Mouse (Mus musculus): ENCODE measurements around the gene Slc39a5.

GRCm38 (mm10) chr10:128367899-128368401 is 33.1 kb downstream of the Slc39a5 start:
- TF ChIP-seq EP300 (IDR thresholded peaks at IDR 0.05; ENCODE audit: low read depth in 1 of 2, low read length in 2 of 2) (no peak; a peak in 1 of 4 replicates), E2F4 (IDR thresholded peaks at IDR 0.05; ENCODE audit: borderline replicate concordance, low read depth, low read length) (no peak), ZMIZ1 (IDR thresholded peaks at IDR 0.05; ENCODE audit: low read depth, low read length) (no peak), CTCF (IDR thresholded peaks at IDR 0.05 in 2 of 3, conservative IDR thresholded peaks at IDR 0.05 in 1 of 3; ENCODE audit: control insufficient read depth in 1 of 3, insufficient read depth in 1 of 3, low read depth in 2 of 3, low read length in 3 of 3, poor library complexity in 1 of 3, severe bottlenecking in 1 of 3) (no peak), GATA1 (IDR thresholded peaks at IDR 0.05; ENCODE audit: low read depth, low read length) (no peak), POLR2A (IDR thresholded peaks at IDR 0.05; ENCODE audit: control insufficient read depth in 1 of 2, insufficient read depth in 1 of 2, low read depth in 1 of 2, low read length in 2 of 2, poor library complexity in 1 of 2) (no peak), HCFC1 (IDR thresholded peaks at IDR 0.05; ENCODE audit: low read depth, low read length) (no peak), ELF1 (IDR thresholded peaks at IDR 0.05; ENCODE audit: low read depth, low read length) (no peak), ZC3H11A (IDR thresholded peaks at IDR 0.05; ENCODE audit: low read depth, low read length) (no peak), NRF1 (IDR thresholded peaks at IDR 0.05; ENCODE audit: insufficient read depth, low read depth, low read length, poor library complexity, severe bottlenecking) (no peak), MAFK (IDR thresholded peaks at IDR 0.05; ENCODE audit: borderline replicate concordance, low read depth, low read length) (no peak), GABPA (IDR thresholded peaks at IDR 0.05; ENCODE audit: low read depth, low read length) (no peak), SIN3A (IDR thresholded peaks at IDR 0.05; ENCODE audit: low read length) (no peak; the same call in 1 of the 2 replicates), MAZ (IDR thresholded peaks at IDR 0.05; ENCODE audit: low read depth, low read length) (no peak)
